Mouse (Mus musculus) CD4-positive, CD25-positive, alpha-beta regulatory T cell, adult 4 months (primary cell): ENCODE results near the gene Atf7ip. TPM values are rescaled to one million over a fixed set of nuclear protein-coding genes. Genes with fewer than 3 reads are reported as not detected.

Experiments used
- ATAC-seq: one replicate; pipeline ENCODE4 v1.8.0; 2017
- polyA plus RNA-seq, 2 experiments: library from polyadenylated mRNA; unstranded; fragments of 100-300 nt; shearing (Covaris generic); gene quantifications; one replicate each; pipeline ENCODE4 v1.2.1; 2017

Gene Atf7ip
- polyA plus RNA-seq, 2 experiments from 2014 or later, result 96.5 to 115 TPM

GRCm38 (mm10) chr6:136554774-136555522 is 49.0 kb downstream of the Atf7ip start:
- peak; percentile 65 for ATAC-seq

DNA sequence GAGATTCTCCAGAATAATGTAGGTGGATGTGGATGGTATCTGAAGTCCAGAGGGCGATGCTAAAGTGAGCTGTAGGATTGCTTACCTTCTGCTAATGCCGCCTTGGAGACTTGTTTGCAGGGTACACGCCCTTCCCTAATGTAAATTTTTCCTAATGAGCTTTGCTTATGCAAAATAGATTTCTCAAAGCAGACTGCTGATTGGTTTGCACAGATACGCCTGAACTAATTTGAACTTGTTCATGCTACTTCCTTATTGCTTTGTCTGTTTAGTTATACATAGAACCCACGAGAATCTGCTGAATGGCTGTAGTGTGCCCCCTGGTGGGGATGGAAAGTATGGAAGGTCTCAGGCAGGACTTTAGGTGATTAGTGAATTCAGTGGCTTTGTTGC is 49.6 kb downstream of the Atf7ip start:
- peak; percentile 43 for ATAC-seq

- no peak for ATAC-seq
Measured at GRCm38 (mm10) chr6:136558288-136559005, 52.5 kb downstream of the Atf7ip start.

GRCm38 (mm10) chr6:136566002-136566401 is 60.0 kb downstream of the Atf7ip start:
- no peak for ATAC-seq

GRCm38 (mm10) chr6:136590739-136591138 is 84.8 kb downstream of the Atf7ip start:
- ATAC-seq, result no peak

DNA sequence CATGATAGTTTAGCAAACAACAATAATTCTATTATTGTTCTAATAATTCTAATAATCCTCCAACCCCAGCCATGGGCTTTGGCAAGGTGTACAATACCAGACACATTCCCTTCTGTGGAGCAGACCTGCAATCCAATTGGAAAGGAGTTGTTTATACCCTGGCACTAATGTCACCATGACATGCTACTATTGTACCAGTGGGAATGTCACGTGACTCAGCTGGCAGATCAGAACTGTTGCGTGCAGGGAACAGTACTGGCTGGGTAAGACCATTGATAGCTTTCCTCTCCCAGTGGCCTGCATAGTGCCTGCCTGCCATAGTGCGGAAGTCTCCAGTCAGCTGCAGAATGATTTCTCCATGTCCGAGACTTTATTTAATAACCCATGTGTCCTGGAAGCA is 88.6 kb downstream of the Atf7ip start:
- no peak for ATAC-seq

GRCm38 (mm10) chr6:136602601-136603000 is 96.6 kb downstream of the Atf7ip start:
- ATAC-seq, result no peak

GRCm38 (mm10) chr6:136611351-136612215 is 105.6 kb downstream of the Atf7ip start:
- no peak for ATAC-seq

DNA sequence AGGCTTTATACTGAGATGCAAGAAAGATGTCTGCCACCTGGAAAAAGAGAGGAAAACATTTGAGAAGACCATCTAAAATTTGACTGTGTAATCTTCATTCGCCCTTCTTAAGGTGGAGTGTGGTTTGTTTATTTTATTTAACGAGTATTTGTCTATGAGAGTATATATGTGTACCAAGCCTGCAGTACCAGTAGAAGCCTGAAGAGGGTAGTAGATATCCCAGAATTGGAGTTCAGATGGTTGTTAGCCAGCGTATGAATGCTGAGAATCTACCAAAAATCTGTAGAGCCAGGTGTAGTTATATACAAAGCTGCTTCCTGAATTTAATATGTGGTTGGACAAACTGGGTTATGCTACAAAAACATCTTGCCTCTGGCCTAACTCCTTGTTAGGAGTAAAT is 106.3 kb downstream of the Atf7ip start:
- no peak for ATAC-seq

GRCm38 (mm10) chr6:136614156-136614555 is 108.2 kb downstream of the Atf7ip start:
- no peak for ATAC-seq

- peak; percentile 71 for ATAC-seq
Measured at GRCm38 (mm10) chr6:136620361-136621139, 114.6 kb downstream of the Atf7ip start.

GRCm38 (mm10) chr6:136625421-136625820 is 119.5 kb downstream of the Atf7ip start:
- ATAC-seq, result no peak

DNA sequence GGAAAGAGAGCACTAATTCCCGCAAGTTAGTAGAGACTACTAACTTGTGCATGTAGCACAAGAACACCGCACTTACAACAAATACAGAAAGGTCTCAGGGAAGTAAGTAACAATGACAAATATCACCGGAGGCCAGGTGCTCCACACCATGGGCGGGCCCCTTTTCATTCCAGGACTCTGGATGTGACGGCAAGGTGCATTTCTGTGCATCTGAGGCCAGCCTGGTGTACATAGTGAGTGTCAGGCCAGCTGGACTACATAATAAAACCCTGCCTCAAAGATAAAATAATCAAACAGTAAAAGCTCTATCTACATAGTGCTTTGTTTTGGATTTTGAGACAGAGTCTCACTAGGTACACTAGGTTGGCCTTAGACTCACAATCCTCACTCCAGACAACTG is 123.7 kb downstream of the Atf7ip start:
- no peak for ATAC-seq

DNA sequence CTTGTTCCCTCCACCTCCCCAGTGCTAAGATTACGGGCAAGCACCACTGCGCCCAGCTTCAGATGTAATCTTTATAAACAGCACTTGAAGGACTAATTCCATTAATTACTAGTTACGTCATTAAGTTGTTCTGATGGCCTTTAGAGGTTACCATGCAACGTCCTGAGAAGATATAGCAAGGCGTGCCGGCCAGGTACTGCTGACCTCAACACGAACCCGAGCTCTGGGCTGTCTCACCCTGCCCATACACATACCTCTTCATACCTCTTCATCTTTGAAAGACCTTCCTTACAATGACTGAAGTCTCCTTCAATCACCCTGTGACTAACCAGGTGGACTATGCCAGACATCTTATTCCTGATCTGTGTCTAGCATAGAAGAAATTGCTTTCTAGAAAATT is 125.6 kb downstream of the Atf7ip start:
- ATAC-seq, result no peak

- no peak for ATAC-seq
Measured at GRCm38 (mm10) chr6:136631945-136632534, 126.1 kb downstream of the Atf7ip start.

DNA sequence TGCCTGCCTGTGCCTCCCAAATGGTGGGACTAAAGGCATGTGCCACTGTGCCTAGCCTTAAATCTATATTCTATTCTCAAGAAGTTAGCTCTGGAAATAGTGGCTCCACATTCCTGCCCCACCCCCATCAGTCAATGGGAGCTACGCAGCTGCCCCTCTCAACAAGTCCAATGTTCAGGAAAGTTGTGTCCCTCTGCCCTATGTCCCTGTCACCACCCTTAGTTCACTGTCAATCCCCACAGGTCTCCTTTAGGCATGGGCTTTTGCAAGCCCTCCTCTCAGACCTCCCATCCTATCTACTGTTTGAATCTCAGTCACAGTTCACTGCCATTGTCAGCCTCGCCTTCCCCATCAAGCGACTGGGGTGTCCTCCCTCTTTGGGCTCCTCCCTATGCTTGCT is 127.2 kb downstream of the Atf7ip start:
- no peak for ATAC-seq

- no peak for ATAC-seq
Measured at GRCm38 (mm10) chr6:136633719-136634118, 127.8 kb downstream of the Atf7ip start.

- no peak for ATAC-seq
Measured at GRCm38 (mm10) chr6:136634982-136635381, 129.0 kb downstream of the Atf7ip start.

DNA sequence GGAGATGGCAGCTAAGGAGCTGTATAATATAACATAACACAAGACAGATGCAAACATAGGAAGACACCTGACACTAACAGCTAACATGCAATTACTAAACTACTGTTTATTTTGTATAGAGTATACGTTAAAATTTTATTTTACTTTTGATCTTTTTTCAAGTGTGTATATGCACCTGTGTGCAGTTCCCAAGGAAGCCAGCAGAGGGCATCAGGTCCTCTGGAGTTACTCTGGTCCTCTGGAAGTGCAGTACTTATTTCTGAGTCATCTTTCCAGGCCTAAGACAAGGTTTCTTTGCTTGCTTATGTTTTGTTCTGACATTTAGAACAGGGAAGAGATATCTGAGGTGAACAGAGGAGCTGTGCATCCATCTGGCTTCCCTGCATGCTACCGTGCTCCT is 138.2 kb downstream of the Atf7ip start:
- ATAC-seq, result no peak

DNA sequence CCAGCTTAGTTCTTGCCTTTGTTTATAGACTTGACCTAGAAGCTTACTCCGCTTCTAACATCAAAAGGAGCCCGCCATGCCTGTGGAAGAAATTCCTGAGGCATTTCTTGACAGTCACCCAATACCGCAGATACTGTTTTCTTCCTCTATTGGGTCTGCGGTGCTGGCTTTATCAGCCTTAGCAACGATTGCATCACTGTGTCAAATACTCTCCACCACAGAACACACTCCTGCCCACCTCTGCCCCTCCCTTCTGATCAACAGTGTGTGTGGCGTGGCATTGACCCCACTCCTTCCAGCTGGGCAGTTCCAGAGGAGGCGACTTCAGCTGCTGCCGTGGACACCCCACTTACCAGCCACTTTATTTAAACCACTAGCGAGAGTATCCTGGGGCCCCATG is 139.8 kb downstream of the Atf7ip start:
- no peak for ATAC-seq

GRCm38 (mm10) chr6:136646207-136646606 is 140.2 kb downstream of the Atf7ip start:
- no peak for ATAC-seq

- no peak for ATAC-seq
Measured at GRCm38 (mm10) chr6:136647455-136647861, 141.5 kb downstream of the Atf7ip start.
